Mouse (Mus musculus) thymus, postnatal 14 days (tissue): ENCODE results near the gene Rab4a.

Experiments used
- DNase-seq: peaks from one replicate; pipeline ENCODE4 v3.0.0; 2021

The Rab4a gene

DNA sequence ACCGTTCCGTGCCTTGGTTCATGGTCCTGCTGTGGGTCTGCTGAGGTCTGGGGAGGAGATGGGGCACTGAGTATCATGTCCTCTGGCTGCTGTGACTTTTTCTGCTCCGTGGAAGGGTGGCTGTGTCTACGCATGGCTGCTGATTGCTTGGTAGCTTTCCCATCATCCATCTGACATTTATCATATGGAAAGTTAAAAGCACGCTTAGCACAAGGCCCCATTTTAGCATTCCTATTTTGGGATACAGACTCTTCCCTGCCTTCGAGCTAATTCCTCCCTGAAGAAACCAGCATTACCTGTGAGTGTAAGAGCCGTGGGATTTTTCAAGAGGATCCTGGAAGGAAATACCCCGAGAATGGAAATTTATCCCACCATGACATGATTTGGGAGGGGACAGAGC, 11.2 kb downstream of the Rab4a start:
- DNase-seq, result no peak

DNA sequence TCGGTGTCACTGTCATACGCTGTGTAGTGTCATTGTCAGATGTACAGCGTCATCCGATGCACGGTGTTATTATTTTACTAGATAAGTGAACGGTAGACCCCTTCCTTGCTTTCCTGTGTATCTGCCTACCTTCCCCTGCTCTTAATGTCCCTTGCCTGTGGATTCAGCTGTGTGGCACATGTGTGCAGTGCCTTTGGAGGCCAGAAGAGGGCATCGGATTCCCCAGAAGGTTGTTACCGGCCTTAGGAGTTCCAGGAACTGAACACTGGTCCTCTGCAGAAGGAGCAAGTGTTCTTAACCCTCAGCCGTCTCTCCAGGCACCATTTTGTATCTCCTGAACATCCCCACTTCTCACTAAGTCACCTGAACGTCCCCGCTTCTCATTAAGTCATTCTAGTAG, 12.0 kb downstream of the Rab4a start:
- DNase-seq, result no peak

DNA sequence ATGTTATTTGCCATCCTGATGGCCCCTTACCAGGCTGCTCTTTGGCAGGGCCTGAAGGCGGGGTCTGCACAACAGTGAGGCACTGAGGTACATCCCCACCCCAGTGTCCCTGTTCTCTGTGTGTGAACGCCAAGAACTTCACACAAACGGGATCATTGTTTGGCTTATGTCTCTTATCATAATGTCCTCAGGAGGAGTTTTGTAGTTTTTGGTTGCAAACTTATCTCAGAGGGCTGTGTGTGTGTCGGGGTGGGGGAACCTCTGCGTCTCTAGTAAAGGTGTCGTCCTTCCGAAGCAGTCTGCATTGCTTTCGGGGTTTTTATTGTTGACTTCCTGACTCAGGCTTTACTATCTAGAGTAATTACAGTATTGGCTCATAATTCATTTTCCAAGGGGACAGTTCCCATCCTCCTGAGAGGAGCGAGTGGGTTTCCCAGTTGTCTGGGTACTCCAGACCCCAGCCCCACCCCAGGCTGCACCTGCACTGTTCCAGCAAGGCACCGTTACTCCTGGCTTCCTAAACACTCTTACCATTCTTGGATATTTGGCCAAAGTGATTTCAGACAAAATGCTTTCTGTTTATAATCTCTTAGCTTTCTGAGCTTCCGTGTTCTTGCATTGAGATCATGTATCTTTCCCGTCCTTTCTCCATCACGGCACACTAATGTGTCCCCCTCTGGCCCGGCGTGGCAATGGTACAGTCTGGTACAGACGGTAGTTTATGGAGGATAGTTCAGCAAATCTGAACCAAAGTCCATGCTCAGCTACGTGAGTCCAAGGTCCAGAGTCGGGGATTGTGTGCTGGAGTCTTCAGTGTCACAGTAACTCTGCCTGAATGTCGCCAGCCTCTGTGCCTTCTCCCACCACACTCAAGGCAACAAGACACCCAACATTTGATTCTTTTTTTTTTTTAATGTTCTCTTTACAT, 14.2 kb downstream of the Rab4a start:
- DNase-seq, result no peak

DNA sequence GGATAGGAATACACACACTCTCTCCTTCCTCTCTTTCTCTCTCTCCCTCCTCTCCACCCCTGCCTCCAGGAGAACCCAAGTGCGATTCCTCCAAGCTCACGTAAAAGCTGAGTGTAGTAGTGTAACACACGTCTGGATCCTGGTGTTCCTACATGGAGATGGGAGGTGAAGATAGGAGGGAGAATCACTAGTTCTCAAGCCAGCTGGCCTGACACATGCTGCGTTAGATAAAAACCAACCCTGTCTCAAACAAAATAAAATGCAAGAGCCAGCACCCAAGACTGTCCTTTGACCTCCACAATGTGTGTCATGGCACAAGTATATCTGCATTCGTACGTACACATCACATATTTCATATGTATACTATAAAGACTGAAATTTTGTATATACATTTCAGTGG, 15.0 kb downstream of the Rab4a start:
- no peak for DNase-seq

DNA sequence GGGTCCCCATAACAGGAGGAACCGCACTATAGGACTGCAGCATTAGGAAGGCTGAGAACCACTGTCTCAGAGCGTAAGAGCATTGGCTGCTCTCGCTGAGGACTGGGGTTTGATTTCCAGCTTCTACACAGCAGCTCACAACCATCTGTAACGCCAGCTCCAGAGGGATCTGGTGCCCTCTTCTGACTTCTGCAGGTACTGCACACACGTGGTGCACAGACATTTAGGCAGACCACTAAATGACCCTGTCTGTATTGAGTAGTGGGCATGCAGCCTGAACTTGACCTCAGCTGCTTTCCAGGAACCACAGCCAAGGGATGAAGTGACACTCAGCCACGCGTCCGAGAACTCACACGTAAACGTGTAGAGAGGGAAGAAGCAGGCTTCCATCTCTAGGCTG, 17.3 kb downstream of the Rab4a start:
- DNase-seq, result no peak

DNA sequence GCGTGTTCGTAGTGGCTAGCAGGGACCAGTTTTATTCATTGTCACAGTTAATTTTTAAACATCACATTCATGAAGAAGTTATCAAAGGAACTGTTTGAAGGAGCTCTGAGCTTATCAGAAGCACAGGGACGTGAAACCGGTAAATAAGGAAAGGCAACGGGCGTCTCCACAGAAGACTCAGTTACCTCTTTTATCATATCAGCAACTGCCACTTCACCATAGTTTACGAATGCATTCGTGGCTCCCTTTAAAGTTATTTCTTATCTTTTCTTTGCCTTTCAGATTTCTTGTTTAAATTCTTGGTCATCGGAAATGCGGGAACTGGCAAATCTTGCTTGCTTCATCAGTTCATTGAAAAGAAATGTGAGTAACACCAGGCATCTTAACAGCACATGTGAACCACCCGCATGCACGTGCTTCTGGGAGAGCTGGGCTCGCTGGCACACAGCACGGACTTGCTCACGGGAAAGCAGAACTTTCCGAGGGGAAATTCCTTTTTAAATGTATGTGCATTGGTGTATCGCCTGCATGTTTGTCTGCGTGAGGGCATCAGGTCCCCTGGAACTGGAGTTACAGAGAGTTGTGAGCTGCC, 17.8 kb downstream of the Rab4a start:
- DNase-seq, result no peak

DNA sequence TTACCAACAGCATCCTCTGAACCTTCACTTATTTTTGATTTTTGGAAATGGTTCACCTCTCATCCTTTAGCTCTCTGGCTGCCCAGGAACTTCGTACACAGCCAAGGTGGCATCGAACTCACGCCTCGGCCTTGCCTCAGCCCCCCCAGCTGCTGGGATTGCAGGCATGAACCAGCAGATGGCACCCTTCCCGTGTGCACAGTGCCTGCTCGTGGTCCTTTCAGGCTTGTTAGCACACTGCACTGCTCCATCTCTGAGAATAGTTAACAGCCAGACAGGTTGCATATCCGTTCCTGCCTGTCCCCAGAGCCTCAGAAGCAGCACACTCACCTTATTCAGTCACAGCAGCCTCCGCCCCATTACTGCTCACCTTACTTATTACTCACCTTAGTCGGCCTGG, 20.2 kb downstream of the Rab4a start:
- no peak for DNase-seq

DNA sequence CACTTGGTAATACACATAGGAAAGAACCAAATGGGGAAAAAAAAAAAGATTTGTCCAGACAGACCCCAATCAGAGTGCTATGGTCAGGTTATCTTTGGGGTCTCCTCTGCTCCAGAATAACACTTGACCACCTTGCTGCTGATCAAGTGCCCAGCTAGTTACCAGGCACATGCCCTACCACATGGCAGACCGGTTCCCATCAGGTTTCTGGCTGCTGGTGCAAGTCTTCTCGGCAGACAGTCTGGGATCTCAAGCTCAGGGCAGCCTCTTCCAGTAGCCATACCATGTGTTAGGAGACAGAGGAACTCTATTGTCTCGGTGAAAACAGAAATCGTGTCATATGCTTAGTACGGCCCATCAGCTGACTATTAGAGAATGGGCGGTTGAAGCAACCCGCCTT, 21.0 kb downstream of the Rab4a start:
- DNase-seq, result no peak

DNA sequence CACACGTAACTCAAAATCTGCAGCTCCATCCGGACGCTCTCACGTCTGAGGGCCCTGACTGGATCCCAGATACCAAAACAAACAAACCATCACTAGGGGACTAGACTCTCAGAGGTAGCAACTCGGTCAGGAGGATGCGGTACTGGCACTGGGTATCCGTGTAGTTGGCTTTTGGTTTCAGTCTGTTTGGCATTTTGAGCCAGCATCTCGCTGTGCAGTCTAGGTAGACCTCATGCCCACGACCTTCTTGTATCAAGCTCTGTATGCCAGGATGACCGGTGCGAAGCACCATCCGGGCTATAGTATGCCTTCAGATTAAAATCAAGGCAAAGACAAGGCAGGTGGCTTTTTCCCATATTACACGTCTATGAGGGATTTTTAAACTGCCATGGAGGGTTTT, 21.7 kb downstream of the Rab4a start:
- no peak for DNase-seq

DNA sequence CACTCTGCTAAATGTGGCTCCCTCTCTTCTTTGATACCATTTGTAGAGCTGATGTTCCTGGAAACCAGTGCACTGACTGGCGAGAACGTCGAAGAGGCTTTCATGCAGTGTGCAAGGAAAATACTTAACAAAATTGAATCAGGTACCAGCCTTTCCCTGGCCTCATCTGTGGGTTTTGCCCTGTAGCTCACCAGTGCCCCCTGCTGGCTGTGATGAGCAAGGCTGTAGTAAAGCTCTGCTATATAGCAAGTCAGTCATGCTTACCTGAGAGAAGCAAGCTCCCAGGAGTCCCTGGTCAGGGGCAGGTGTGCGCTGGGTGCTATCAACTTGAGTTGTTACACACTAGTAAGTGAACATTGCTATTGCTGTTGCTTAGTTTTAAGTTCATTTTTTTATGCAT, 27.0 kb downstream of the Rab4a start:
- peak; percentile 65 for DNase-seq

DNA sequence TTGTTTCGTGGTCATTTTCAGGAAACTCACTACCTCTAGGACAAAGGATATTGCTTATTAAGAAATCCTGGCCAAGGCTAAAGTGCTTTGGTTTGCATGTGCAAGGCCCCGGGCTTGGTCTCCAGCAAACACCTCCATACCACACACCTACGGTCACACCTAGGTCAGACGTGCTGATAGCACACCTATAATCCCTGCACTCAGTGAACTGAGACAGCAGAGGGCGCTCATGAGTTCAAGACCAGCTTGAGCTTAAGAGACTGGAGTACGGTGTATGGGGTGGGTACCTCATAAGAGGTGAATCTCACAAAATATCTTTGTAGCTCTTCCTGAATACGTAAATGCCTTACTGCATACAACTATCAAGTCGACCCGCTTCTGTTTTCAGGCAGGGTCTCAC, 29.7 kb downstream of the Rab4a start:
- DNase-seq, result peak; percentile 74

DNA sequence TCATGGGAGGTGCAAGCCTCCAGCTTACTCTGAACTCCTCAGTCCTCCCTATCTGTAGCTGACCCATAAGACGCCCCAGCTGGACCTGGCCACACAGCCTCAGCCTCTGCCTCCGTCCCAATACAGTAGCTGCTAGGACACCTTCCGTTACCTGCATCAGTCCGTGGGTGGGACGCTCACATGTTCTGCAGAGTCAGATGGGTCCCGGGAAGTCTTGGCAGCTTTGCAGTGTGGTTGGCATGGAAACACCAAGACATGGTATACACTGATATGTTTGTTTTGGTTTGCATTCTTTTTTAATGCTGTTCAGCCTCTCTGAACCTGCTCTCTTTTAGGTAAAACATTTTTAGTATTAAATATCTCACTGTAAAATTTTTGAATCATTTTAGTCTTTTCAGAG, 30.6 kb downstream of the Rab4a start:
- no peak for DNase-seq

DNA sequence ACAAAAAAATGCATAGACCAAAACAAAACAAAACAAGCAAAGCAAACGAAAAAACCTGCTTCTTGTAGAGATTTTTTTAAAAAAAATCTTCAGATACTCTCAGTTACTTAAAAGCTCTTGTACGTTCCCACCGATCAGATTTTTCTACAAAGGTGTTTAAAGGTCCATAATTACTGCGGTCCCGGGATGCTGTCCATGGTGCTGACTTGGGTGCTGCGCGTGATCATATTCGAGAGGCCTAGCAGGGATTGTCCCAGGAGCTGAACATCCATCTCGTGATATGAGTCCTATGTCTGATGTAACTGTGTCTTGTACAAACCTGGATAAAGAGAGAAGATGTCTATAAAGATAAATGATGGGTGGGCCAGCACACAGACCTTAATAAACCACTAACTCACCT, 32.7 kb downstream of the Rab4a start:
- DNase-seq, result no peak

DNA sequence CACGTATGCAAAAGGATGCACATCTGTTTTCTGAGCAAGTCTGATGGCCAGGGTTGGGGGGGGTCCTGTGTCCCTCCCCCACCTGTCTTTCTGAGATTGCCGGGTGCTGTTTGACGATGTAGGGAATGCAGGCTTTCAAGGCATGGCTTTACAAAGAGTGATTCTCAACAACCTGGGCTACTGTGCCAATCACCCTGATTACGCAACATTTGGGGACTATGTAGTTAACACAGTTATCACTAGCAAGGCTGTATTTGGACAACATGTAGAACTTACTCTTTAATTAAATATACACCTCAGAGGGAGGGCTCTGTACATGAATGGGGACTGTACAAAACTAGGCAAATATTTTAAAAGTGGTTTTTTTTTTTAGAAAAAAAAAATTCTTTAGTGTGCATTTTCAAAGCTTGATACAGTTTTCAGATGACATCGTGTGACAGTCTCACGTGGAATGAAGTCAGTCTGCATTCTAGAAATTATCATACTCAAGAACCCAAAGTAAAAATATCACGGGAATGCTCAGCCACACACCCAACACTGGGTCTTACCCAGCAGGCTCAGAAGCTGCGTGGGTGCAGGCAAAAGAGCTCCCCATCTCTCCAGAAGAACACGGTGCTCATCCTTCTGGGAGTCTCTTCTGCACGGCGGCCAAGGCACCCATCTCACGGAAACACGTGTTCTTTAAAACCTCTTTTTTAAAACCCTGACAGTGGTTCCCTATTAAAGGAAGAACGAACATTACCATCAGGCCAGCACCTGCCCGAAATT, 35.0 kb downstream of the Rab4a start:
- no peak for DNase-seq

DNA sequence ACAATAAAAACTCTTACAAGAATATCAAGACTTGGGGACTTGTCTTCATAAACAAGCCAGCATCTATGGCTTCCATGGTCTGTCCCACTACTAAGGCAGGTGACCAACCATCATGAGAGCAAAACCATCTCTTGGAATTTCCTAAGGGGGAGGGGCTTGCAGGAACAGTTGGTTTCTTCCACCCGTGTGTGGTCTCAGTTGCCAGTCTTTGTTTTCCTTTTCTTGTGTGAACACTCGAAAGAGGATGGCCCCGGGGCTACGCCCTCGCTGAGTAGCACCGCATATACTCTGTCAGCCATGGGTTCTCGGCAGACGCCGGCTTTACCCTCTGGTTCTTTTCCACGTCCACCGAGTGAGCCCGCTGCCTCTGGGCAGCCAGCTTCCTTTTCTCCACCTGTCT, 36.3 kb downstream of the Rab4a start:
- no peak for DNase-seq

DNA sequence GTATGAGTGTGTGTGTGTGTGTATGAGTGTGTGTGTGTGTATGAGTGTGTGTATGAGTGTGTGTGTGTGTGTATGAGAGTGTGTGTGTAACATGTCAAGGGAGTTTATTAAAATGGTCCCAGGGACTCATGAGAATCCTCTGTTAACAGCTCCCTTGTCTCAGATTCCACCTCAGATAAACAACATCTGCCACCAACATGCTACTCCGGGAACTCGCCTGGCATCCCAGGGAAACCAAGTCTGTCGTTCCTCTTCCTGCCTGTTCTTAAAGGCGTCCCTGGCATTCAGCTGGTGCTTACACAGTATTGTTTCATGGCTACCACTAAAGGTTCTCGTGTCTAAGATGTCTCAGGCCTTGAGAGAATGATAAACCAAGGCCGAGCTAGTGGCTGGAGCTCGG, 38.6 kb downstream of the Rab4a start:
- no peak for DNase-seq

DNA sequence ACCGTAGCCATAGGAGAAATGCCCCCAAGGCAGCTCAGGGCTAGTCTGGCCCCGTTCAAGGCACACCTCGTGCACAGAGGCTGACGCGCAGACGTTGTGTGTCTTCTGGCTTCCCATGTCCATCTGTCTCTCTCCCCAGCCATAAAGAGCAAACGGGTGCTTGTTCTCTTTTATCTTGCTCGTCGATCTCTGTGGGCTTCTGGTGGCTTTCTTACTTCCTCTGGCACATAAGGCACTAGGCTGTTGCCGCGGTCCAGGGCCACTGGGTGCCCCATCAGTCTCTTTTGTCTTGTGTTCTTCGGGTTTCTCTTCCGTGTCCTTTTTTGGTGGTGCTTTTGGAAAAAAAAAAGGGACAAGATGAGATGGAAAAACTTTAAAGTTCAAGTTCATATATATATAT, 39.3 kb downstream of the Rab4a start:
- DNase-seq, result no peak

DNA sequence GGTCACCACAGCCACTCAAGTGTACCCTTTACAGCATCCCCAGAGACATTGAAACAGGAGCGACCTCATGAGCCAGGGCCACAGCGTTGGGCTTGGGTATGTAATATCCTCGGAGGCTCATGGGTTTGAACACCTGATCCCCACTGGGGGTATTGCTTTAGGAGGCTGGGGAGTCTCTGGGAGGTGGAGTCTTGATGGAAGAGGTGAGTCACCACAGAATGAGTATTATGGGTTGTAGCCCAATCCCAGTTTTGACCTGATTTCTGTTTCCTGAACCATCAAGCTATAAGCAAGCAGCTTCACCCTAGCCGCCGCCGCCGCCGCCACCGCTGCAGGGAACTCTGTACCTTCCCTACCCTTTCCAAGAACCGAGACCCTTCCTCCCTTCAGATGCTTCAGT, 40.2 kb downstream of the Rab4a start:
- no peak for DNase-seq

DNA sequence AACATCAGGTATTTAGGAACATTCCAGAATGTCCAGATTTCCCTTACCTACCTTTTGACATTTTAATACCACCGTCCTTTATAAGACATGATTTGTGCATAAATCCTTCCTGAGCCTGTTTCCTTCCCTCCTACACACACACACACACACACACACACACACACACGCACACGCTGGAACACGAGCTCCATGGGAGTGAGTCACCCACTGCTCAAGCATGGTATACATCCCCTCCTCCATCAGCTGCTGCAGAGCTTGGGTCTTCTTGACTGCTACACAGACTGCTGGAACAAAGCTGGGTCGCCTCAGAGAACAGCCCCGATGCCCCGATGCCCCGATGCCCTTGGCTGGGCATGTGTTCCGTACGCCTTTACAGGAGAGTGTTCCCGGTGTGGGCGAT, 40.7 kb downstream of the Rab4a start:
- DNase-seq, result no peak

DNA sequence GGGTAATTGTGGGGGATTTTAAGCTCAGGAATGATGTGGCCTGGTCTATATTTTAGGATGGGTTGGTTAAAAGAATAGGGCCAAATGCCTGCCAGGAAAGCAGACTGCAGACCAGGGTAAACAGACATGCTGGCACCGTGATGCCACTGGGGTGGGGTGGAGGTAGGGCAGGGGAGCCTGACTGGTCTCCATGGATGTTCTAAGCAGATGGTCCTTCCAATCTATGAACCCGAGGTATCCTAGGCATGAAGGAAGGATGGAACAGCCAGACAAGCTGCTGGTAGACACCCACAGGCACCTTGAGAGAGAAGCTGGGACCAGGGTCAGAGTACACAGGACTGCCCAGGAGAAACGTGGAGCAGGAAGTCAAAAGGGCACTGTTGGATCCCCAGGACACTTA, 41.8 kb downstream of the Rab4a start:
- DNase-seq, result no peak

DNA sequence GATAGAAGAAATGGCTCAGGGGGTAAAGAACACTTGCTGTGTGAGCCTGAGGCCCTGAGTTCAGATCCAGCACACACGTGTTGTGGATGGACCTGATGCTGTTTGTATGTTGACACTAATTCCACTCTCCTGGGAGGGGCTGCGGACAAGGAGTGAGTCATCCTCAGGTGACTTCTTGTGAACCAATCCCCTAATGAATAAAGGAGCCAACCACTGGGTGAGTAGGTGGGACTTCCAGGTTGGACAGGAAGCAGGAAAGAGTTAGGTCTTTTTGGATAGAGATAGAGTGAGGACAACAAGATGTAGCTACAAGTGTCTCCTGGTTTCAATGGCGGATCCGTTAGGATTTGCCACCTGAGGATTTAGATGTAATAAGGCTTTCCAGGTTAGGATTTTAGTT, 43.6 kb downstream of the Rab4a start:
- DNase-seq, result no peak

DNA sequence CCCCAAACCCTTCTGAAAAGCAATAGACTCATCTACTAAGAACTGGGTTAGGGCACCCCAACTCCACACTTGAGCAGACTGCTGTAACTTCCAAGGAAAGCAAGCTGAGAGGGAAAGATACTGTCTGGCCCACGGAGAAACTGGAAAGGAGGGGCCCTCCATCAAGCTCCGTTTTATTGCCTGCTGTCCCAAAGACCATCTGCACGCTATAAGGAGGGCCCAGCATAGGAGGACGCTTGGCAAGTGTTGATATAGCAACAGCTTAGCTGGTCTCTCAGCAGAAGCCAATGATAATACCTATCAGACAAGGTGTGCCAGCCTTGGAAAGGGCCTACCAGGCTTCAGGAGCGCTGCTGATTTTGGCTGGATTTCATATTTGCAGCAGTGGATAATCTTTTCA, 45.8 kb downstream of the Rab4a start:
- DNase-seq, result no peak

DNA sequence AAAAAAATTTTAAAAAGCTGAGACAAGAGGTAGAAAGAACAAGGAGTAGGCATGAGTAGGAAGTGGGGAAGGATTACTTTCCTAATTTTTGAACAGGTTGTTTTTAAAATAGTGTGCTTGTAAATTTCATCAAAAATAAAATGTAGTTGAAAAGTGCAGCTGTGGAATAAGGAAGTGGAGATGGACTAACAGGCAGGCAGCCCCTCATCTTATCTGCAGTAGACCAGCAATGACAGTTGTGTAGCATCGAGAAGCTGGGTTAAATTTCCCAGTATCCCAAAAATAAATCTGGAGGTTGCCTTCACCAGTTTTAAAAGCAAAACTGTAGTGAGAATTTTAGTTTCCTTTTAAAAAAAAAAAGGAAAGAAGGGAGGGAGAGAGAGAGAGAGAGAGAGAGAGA, 48.5 kb downstream of the Rab4a start:
- no peak for DNase-seq
